Mouse (Mus musculus) E14TG2a.4 (cell line): ENCODE data around the gene Tmem181a.
"Not testable (repeated sequence)": the region's sequence is repeated elsewhere in the genome, so short reads cannot be mapped to it uniquely, and the experiment has no call there.

Source experiments
- CTCF ChIP-seq: conservative IDR thresholded peaks from 2 replicates; pipeline ENCODE4 v1.5.1; 2014; ENCODE audit warnings: low read length
- POU5F1 ChIP-seq: IDR thresholded peaks from 2 replicates; pipeline ENCODE4 v1.6.1; 2014; ENCODE audit warnings: low read length, borderline replicate concordance

DNA sequence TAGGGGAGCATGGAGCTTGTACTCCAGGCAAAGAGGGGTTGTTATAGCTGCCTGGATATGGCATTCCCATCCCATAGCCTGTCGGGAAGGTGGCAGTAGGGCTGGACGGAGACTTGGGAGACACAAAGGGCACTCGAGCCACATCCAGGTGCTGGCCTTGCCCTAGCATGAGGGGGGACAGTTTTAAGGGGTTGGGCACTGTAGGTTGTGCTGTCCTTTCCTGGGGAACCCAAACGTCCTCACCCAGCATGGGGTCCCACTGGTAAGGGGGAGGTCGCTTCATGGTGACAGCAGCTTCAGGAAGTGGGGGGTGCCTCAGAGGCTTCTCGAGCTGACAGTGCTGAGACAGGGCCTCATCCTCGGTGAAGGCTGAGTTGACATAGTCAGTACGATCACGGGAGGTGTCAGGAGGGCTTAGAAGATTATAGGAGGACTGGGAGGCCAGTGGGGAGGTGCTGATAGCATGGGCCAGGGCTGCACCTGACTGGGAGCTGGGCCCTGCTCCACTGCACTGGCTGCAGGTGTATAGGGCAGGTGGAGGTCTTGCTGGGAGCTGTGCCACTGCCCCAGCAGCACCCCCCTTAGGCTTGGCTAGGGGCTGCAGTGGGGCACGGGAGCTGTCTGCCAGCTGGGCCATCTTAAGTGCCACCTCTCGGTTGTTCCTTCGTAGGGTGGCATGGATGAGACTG is 86.1 kb downstream of the Tmem181a start:
- not testable (repeated sequence) for TF ChIP-seq POU5F1, CTCF
